Mouse (Mus musculus) heart, embryonic 16.5 days (tissue): ENCODE measurements around the gene Ociad2. TPM values are rescaled to one million over a fixed set of nuclear protein-coding genes. Genes with fewer than 3 reads are reported as not detected.

Experiments used
- ATAC-seq: fragments of 200-750 bp; cut with Nextera tagmentation; replicated peaks from 2 replicates; pipeline ENCODE4 v1.8.0; 2017; ENCODE audit warnings: moderate number of reproducible peaks; ENCODE audit not compliant: insufficient read depth, low FRiP score; ENCODE audit errors: extremely low read depth
- H3K27ac ChIP-seq: fragments of 300-500 bp; sonication (generic); 2 replicates; pipeline ENCODE4 v1.5.1; 2014; ENCODE audit warnings: mild to moderate bottlenecking, low read length, control low read depth, moderate library complexity
- H3K27me3 ChIP-seq: fragments of 300-500 bp; sonication (generic); 2 replicates; pipeline ENCODE4 v1.6.1; 2014; ENCODE audit warnings: low read length, mixed read lengths; ENCODE audit not compliant: control insufficient read depth, insufficient read depth
- H3K36me3 ChIP-seq: fragments of 300-500 bp; sonication (generic); 2 replicates; pipeline ENCODE4 v1.6.1; 2014; ENCODE audit not compliant: control insufficient read depth, insufficient read depth
- H3K4me1 ChIP-seq: fragments of 300-500 bp; sonication (generic); 2 replicates; pipeline ENCODE4 v1.6.1; 2014; ENCODE audit warnings: low read length, mixed read lengths; ENCODE audit not compliant: control insufficient read depth, insufficient read depth
- H3K4me2 ChIP-seq: fragments of 300-500 bp; sonication (generic); 2 replicates; pipeline ENCODE4 v1.6.1; 2014; ENCODE audit warnings: low read depth, mild to moderate bottlenecking, control low read depth, low read length
- H3K4me3 ChIP-seq: fragments of 300-500 bp; sonication (generic); 2 replicates; pipeline ENCODE4 v1.5.1; 2014; ENCODE audit warnings: mild to moderate bottlenecking, control low read depth, low read length
- H3K9ac ChIP-seq: fragments of 300-500 bp; sonication (generic); 2 replicates; pipeline ENCODE4 v1.6.1; 2014; ENCODE audit warnings: low read length, control low read depth
- H3K9me3 ChIP-seq: fragments of 300-500 bp; sonication (generic); replicated peaks from 2 replicates; pipeline ENCODE4 v1.6.1; 2016; ENCODE audit warnings: low read length; ENCODE audit not compliant: control insufficient read depth
- WGBS: fragments of 180-500 bp; shearing (Covaris S2); extraction: QIAGEN DNeasy Blood & Tissue Kit; methylation state at CpG from one replicate; pipeline ENCODE4 v1.1.7; 2014; 5-methylcytosine and 5-hydroxymethylcytosine counted together
- polyA plus RNA-seq: library from polyadenylated mRNA; unstranded; fragments of >200 nt; fragmentation: Nextera tagmentation; extraction: Ambion mirVana; gene quantifications from 2 replicates; pipeline ENCODE4 v1.2.1, GENCODE M21; 2015

Gene Ociad2
- polyA plus RNA-seq, 1 experiment from 2014 or later = 19.0 TPM

DNA sequence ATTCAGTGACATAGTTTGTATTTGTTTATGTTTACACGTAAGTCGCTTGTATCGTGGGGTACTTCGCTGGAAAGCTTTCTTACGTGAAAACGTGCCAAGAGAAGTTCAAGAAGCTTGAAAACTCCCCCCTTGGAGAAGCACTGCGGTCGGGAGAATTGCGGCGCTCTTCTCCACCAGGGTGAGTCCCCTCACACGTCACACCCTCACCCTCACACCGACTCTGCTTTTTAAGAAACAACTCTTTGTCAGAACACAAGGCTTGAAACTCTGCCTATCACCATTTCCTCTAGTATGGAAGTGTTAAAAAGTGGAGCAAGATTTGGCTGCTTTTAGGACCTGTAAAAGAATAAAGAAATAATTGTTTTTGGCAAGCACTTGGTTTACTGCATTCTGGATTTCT, 36.3 kb downstream of the Ociad2 start:
- no peak overlapping the region for H3K27ac ChIP-seq
- no peaks in the 10 kb centered on the region for H3K4me1 ChIP-seq
- peaks cover 54% of the 10 kb centered on the region for H3K36me3 ChIP-seq
- WGBS = 76% methylated on average over 12 of the region's 12 CpGs
- no peak overlapping the region for H3K4me2 ChIP-seq
- H3K9ac ChIP-seq = no peak overlapping the region
- no peaks in the 10 kb centered on the region for H3K27me3 ChIP-seq
- no peak overlapping the region for H3K4me3 ChIP-seq
- no peaks in the 10 kb centered on the region for H3K9me3 ChIP-seq
- peak; percentile 23; the same call in 1 of the 2 replicates for ATAC-seq

DNA sequence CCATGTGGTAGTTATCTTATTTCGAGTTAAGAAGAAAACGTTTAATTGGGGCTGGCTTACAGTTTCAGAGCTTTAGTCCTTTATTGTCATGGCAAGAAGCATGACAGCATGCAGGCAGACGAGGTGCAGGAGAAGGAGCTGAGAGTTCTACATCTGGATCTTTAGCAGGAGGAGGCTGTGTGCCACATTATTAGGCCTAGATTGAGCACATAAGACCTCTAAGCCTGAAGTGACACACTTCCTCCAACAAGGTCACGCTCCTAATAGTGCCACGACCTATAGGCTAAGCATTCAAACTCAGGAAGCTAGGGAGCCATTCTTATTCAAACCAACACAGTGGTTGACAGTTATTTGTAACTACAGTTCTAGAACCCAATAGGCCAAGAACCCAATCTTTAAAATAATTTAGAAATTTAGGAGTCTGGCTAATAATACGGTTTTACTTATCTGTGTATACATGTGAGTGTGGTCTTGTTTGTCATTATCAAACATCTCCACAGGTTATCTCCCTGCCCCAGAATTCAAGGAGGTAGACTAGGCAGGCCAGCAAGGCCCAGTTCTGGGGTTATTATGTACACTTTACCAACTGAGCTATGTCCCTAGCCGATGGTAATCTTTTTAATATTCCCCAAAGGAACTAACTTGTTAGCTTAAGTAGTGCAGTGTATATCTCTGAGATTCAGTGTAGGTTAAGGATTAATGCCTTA, 39.1 kb downstream of the Ociad2 start:
- whole genome bisulfite sequencing = 88% methylated on average over 7 of the region's 7 CpGs
- H3K4me2 ChIP-seq = no peak overlapping the region

DNA sequence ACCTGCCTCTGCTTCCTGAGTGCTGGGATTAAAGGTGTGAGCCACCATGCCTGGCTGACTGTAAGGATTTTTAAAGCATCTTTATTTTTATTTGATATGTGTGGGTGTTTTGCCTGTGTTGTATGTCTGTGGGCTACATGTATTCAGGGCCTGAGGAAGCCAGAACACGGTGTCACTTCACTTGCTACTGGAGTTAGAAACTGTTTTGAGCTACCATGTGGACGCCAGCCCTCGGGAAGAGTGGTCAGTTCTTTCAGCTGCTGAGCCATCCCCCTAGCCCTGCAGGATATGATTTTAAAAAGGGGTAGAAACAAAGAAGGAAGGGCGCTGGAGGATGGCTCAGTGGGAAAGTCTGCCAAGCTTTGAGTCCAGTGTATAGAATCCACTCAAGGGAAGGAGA, 44.9 kb downstream of the Ociad2 start:
- no peaks in the 10 kb centered on the region for H3K9me3 ChIP-seq
- peaks cover 21% of the 10 kb centered on the region for H3K36me3 ChIP-seq
- H3K27ac ChIP-seq = no peak overlapping the region
- WGBS = 84% methylated on average over 4 of the region's 4 CpGs
- no peak for ATAC-seq
- H3K27me3 ChIP-seq = no peaks in the 10 kb centered on the region
- H3K9ac ChIP-seq = no peak overlapping the region
- H3K4me3 ChIP-seq = no peak overlapping the region
- peaks cover 19% of the 10 kb centered on the region for H3K4me1 ChIP-seq
- no peak overlapping the region for H3K4me2 ChIP-seq

More for the DNA sequence above, 39.1 kb downstream of the Ociad2 start:
- ATAC-seq = no peak
- Histone ChIP-seq H3K27me3 (no peaks in the 10 kb centered on the region), H3K27ac (no peak overlapping the region), H3K9ac (no peak overlapping the region), H3K9me3 (no peaks in the 10 kb centered on the region), H3K4me1 (peaks cover 6% of the 10 kb centered on the region), H3K4me3 (no peak overlapping the region), H3K36me3 (peaks cover 40% of the 10 kb centered on the region)

DNA sequence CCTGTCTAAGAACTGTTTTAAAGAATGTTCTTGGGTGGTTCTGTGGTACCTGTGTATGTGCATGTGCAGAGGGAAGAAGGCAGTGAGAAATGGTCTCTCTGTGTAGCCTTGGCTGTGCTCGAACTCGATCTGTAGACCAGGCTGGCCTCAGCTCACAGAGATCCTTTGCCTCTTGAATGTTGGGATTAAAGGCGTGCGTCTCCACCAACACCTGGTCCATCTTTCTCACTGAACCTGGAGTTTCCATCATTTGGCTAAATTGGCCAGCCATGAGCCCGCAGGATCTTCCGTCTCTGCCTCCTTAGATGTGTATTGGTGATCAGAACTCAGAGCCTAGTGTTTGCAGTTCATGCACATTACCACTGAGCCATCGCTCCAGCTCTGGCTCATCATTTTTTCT, 45.8 kb downstream of the Ociad2 start:
- Histone ChIP-seq H3K36me3 (peaks cover 18% of the 10 kb centered on the region), H3K4me1 (peaks cover 19% of the 10 kb centered on the region), H3K4me2 (no peak overlapping the region), H3K4me3 (no peak overlapping the region), H3K27ac (no peak overlapping the region), H3K27me3 (no peaks in the 10 kb centered on the region), H3K9me3 (no peaks in the 10 kb centered on the region), H3K9ac (no peak overlapping the region)
- WGBS = 96% methylated on average over 7 of the region's 7 CpGs
- no peak for ATAC-seq

DNA sequence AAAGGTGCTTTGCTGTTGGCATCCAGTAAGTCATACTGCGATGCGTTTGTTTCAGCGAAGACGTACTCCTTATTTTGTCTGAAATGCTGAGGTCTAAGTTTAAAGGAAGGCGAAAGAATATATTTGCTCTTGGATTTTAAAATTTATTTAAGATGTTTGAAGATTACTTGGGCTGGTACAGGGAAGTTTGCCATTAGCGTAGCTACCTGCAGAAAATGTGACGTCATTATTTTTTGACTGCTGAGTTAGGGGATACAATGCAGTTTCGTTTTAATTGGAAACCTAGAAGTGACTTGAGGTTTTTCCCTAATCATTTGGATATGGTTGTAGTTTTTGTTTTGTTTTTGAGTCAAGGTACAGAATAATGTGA, 47.4 kb downstream of the Ociad2 start:
- no peak for ATAC-seq
- H3K9me3 ChIP-seq = no peaks in the 10 kb centered on the region
- H3K4me3 ChIP-seq = peak overlapping the region; percentile 89
- H3K9ac ChIP-seq = peak overlapping the region; percentile 96
- 8% methylated on average over 8 of the region's 8 CpGs for WGBS
- peak overlapping the region; percentile 93 for H3K27ac ChIP-seq
- peaks cover 17% of the 10 kb centered on the region for H3K4me1 ChIP-seq
- H3K27me3 ChIP-seq = no peaks in the 10 kb centered on the region
- peak overlapping the region; percentile 89 for H3K4me2 ChIP-seq
- H3K36me3 ChIP-seq = peaks cover 18% of the 10 kb centered on the region

DNA sequence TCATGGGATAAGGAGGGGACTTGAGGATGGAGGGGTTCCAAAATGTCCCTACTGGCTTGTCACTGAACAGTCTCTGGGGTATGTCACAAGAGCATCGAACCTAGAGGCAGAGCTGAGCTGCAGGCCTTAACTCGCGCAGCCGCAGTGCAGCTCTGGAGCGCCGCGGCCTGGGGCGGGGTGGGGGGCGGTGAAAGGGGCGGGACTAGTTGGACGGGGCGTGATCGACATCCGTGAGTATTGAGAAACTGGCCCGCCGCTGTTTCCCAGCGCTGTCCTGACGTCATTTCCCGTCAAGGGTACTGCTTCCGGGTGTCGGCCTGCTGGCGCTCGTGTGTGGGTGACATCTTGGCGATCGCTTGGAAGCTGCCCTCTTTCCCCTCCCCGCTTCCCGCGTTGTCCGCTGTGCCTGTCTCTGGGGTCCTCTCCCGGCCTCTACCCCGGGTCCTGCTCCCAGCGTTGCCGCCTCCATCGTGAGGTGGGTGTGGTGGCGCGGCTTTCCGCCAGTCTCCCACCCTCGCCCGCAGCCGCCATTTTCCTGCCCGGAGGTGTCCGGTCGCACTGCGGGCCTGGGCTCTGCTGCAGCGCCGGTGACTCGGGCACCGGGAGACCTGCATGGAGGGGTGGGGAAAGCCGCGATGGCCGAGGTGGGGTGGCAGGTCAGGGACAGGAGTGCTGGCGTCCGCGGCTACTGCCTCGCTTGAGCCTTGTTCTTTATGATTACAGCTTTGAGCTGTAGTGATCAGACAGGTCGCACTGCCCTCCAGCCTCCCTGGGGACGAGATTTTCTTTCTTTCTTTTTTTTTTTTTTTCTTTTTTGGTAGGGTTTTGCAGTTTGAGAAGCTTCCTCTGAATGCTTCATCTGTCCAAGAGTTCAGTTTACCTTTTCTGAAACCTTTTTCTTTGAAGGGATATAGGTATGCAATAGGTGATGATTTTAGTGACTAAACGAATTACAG, 48.0 kb downstream of the Ociad2 start, which contains the start of gene Ociad1:
TSS of gene Ociad1 (plus strand) at position 283 of the 956 bp plus-strand sequence.
- Histone ChIP-seq H3K9me3 (no peaks in the 10 kb centered on the region), H3K4me2 (peak within 1 kb of the TSS; percentile 89), H3K4me3 (peak within 1 kb of the TSS; percentile 89), H3K9ac (peak within 1 kb of the TSS; percentile 96), H3K27ac (peak within 1 kb of the TSS; percentile 93), H3K36me3 (peaks cover 18% of the 10 kb centered on the region), H3K4me1 (peaks cover 16% of the 10 kb centered on the region), H3K27me3 (no peaks in the 10 kb centered on the region)
- under 1% methylated on average over 58 of the region's 58 CpGs for WGBS
- peak; percentile 99 for ATAC-seq

DNA sequence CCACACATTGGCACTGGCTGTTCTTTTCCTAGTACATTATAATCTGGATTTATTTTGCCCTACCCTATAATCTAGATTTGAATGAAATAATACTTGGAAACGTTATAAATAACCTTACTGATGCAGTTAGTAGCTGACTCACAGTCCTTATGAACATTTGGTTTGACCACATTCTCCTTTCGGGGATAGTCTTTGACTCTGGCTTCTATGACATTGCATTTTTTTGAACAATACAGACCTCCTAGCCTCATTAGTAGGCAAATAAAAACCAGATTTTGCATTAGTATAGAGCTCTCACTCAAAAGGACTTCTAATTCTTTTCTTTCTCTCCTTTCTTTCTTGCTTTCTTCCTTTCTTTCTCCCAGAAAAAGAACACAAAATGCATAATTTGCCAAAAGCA, 50.9 kb downstream of the Ociad2 start:
- H3K4me2 ChIP-seq = no peak overlapping the region
- no peaks in the 10 kb centered on the region for H3K9me3 ChIP-seq
- H3K36me3 ChIP-seq = peaks cover 2% of the 10 kb centered on the region
- H3K9ac ChIP-seq = no peak overlapping the region
- no peak overlapping the region for H3K27ac ChIP-seq
- H3K4me1 ChIP-seq = peaks cover 10% of the 10 kb centered on the region
- no peaks in the 10 kb centered on the region for H3K27me3 ChIP-seq
- 53% methylated on average over 2 of the region's 2 CpGs for WGBS
- H3K4me3 ChIP-seq = no peak overlapping the region
- no peak for ATAC-seq

DNA sequence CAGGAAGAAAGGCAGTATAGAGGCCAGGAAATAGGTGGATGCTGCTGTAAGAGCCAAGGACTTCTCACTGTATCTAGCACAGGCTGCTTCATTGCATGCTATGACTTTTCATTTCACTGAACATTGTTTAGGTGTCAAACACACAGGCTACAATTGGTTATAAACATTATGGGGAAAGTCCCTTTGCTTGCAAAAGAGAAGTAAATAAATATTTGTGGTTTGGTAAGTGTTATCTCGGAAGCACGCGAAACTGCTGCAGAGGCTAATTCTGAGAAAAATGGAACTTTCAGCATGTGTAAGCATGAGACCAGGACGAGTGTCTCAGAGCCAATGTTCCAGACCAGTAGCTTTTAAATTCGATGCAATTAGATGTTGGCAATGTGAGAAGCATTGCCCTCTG, 54.2 kb downstream of the Ociad2 start:
- WGBS = 69% methylated on average over 5 of the region's 5 CpGs
- H3K27me3 ChIP-seq = no peaks in the 10 kb centered on the region
- H3K4me1 ChIP-seq = no peaks in the 10 kb centered on the region
- H3K27ac ChIP-seq = no peak overlapping the region
- no peaks in the 10 kb centered on the region for H3K36me3 ChIP-seq
- H3K9ac ChIP-seq = no peak overlapping the region
- no peak overlapping the region for H3K4me2 ChIP-seq
- H3K4me3 ChIP-seq = no peak overlapping the region
- H3K9me3 ChIP-seq = no peaks in the 10 kb centered on the region
- no peak for ATAC-seq

DNA sequence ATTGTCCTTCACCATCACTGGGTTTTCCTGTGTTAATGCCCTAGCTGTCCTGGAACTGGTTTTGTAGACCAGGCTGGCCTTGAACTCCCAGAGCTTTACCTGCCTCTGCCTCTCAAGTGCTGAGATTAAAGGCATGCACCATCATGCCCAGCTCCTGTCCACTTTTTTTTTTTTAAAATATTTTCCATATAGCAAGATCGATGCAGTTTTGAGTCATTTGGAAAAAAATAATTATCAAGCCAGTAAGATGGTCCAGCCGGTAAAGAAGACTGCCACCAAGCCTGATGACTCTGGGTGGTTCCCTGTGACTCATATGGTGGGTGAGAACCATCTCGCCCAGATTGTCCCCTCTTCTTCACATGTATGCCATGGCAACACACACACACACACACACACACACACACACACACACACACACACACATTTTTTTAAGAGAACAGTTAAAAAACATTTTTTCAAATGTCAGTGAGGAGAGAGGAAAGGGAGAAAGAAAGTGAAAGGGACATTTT, 55.3 kb downstream of the Ociad2 start:
- 73% methylated on average over 3 of the region's 3 CpGs for WGBS
- Histone ChIP-seq H3K36me3 (no peaks in the 10 kb centered on the region), H3K4me3 (no peak overlapping the region), H3K4me1 (peaks cover under 1% of the 10 kb centered on the region; the same call in 1 of the 2 replicates), H3K4me2 (no peak overlapping the region), H3K9me3 (no peaks in the 10 kb centered on the region), H3K27ac (no peak overlapping the region), H3K27me3 (no peaks in the 10 kb centered on the region), H3K9ac (no peak overlapping the region)
- no peak for ATAC-seq
